Mouse (Mus musculus) spleen, postnatal 14 days (tissue): ENCODE results near the gene Lrfn2.

Experiments used
- DNase-seq, 2 experiments: peaks; one replicate each; pipeline ENCODE4 v3.0.0; 2021 to 2022; ENCODE audit warnings: low spot score in 2 of 2

The Lrfn2 gene

DNA sequence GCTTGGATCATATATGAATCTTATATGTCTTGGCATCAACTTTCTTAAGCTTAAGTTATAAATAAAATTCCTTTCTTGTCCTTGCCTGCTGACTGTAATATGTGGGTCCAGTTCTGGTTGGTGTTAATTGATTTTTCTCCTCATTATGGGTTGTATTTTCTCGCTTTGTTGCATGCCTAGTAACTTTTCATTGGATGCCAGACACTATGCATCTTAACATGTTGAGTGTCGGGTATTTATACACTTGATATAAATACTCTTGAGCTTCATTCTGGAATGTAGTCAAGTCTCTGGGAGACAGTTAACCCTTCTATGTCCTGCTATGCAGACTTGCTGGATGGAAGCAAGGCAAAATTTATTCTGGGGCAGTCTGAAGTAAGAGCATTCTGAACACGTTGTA lies 192.5 kb downstream of the Lrfn2 start:
- DNase-seq = no peak
